Mouse (Mus musculus): ENCODE measurements at regions not wholly inside any gene's neighbourhood (a gene's known extent, or its start where the extent isn't known, plus 50 kb on each side); places are given as distances from the start of the nearest gene placed in this dataset.

GRCm38 (mm10) chr7:70016611-70017010 is 349.9 kb downstream of the Nr2f2 start:
- TF ChIP-seq TAL1 (IDR thresholded peaks at IDR 0.05; ENCODE audit: low read length) (no peak), GATA1 (IDR thresholded peaks at IDR 0.05; ENCODE audit: low read length) (no peak)
- no peak overlapping the region for H3K4me3 ChIP-seq (replicated peaks)
- no peaks in the 10 kb centered on the region for H3K27me3 ChIP-seq (ENCODE audit: control insufficient read depth)
- no peaks in the 10 kb centered on the region for H3K36me3 ChIP-seq (ENCODE audit: control insufficient read depth)
- H3K4me1 ChIP-seq (ENCODE audit: control insufficient read depth) = no peaks in the 10 kb centered on the region
- H3K9me3 ChIP-seq (ENCODE audit: control insufficient read depth, low read length) = peaks cover 5% of the 10 kb centered on the region

DNA sequence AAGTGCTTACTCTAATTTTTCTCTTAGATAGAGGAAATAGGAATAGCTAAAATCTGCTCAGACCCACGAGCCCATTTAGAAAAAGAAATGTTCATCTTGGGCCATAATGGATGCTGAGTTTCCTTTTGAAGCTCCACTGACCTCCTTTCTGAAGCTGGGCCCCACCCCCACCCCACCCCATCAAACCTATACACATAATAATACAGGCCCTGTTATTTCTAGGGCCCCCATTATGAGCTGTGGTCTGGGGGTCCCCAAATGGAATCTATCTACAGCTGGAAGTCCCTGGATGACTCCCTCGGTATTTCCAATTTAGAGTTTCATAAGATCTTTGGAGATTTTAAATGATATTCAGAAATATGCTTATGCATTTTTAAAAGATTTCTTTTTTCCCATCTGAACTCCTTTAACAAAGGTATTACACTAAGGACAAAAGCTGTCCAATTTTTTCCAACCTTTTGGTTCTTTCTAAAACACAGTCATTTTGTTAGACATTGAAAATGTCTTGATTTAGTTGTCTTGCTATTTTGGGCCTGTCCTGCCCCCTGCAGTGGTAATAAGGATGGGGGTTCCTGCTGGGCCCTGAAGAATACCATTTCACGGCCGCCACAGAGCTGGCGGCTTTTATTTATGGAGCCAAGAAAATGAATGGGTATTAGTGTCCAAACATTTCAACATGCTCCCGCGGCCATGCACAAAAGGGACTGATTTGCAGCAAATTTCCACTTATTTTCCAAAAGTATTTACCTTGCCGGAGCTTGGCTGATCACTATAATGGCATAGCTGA is 363.1 kb downstream of the Nr2f2 start:
- Histone ChIP-seq H3K9me3 (ENCODE audit: control insufficient read depth, low read length) (peaks cover 8% of the 10 kb centered on the region), H3K4me3 (replicated peaks) (no peak overlapping the region), H3K27me3 (ENCODE audit: control insufficient read depth) (no peaks in the 10 kb centered on the region), H3K36me3 (ENCODE audit: control insufficient read depth) (no peaks in the 10 kb centered on the region), H3K4me1 (ENCODE audit: control insufficient read depth) (no peaks in the 10 kb centered on the region)
- TF ChIP-seq GATA1 (IDR thresholded peaks at IDR 0.05; ENCODE audit: low read length) (no peak), TAL1 (IDR thresholded peaks at IDR 0.05; ENCODE audit: low read length) (no peak)

GRCm38 (mm10) chr7:69998756-69999155 is 367.8 kb downstream of the Nr2f2 start:
- TF ChIP-seq GATA1 (IDR thresholded peaks at IDR 0.05; ENCODE audit: low read length) = no peak
- no peak for TF ChIP-seq TAL1 (IDR thresholded peaks at IDR 0.05; ENCODE audit: low read length)
- Histone ChIP-seq H3K36me3 (ENCODE audit: control insufficient read depth) (no peaks in the 10 kb centered on the region), H3K4me3 (replicated peaks) (no peak overlapping the region), H3K27me3 (ENCODE audit: control insufficient read depth) (no peaks in the 10 kb centered on the region), H3K9me3 (ENCODE audit: control insufficient read depth, low read length) (peaks cover 4% of the 10 kb centered on the region), H3K4me1 (ENCODE audit: control insufficient read depth) (no peaks in the 10 kb centered on the region)

GRCm38 (mm10) chr7:69994540-69995303 is 371.8 kb downstream of the Nr2f2 start:
- Histone ChIP-seq H3K4me3 (replicated peaks) (no peak overlapping the region), H3K9me3 (ENCODE audit: control insufficient read depth, low read length) (peaks cover 4% of the 10 kb centered on the region), H3K36me3 (ENCODE audit: control insufficient read depth) (no peaks in the 10 kb centered on the region), H3K27me3 (ENCODE audit: control insufficient read depth) (no peaks in the 10 kb centered on the region), H3K4me1 (ENCODE audit: control insufficient read depth) (no peaks in the 10 kb centered on the region)
- TF ChIP-seq TAL1 (IDR thresholded peaks at IDR 0.05; ENCODE audit: low read length) = no peak
- no peak for TF ChIP-seq GATA1 (IDR thresholded peaks at IDR 0.05; ENCODE audit: low read length)

- TF ChIP-seq GATA1 (IDR thresholded peaks at IDR 0.05; ENCODE audit: low read length) = no peak
- TF ChIP-seq TAL1 (IDR thresholded peaks at IDR 0.05; ENCODE audit: low read length) = no peak
- Histone ChIP-seq H3K27me3 (ENCODE audit: control insufficient read depth) (no peaks in the 10 kb centered on the region), H3K4me1 (ENCODE audit: control insufficient read depth) (no peaks in the 10 kb centered on the region), H3K9me3 (ENCODE audit: control insufficient read depth, low read length) (peaks cover 4% of the 10 kb centered on the region), H3K36me3 (ENCODE audit: control insufficient read depth) (no peaks in the 10 kb centered on the region), H3K4me3 (replicated peaks) (no peak overlapping the region)
These were observed 373.9 kb downstream of the Nr2f2 start for GRCm38 (mm10) chr7:69992383-69993327.

GRCm38 (mm10) chr7:69991982-69992381 is 374.6 kb downstream of the Nr2f2 start:
- no peaks in the 10 kb centered on the region for H3K36me3 ChIP-seq (ENCODE audit: control insufficient read depth)
- H3K4me1 ChIP-seq (ENCODE audit: control insufficient read depth) = no peaks in the 10 kb centered on the region
- H3K27me3 ChIP-seq (ENCODE audit: control insufficient read depth) = no peaks in the 10 kb centered on the region
- peaks cover 4% of the 10 kb centered on the region for H3K9me3 ChIP-seq (ENCODE audit: control insufficient read depth, low read length)
- no peak for TF ChIP-seq TAL1 (IDR thresholded peaks at IDR 0.05; ENCODE audit: low read length)
- no peak for TF ChIP-seq GATA1 (IDR thresholded peaks at IDR 0.05; ENCODE audit: low read length)
- no peak overlapping the region for H3K4me3 ChIP-seq (replicated peaks)

DNA sequence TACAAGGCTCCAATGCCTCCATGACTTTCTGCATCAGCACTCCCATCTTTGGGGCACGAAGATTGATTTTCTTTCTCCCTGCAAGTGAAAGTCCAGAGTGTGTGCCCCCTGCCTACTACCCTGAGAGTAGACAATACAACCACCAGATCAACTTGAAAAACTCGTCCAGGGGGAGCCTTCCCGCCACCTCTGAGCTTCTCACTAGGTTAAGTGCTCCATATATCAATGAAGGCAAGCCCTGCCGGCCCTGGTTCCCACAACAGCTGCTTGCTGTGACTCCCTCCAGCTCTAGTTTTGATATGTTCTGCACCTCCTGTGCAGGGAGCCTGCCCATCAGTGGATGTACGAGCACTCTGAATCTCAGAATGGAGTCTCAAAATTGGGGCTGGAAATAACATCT is 377.8 kb downstream of the Nr2f2 start:
- no peak for TF ChIP-seq GATA1 (IDR thresholded peaks at IDR 0.05; ENCODE audit: low read length)
- Histone ChIP-seq H3K4me3 (replicated peaks) (no peak overlapping the region), H3K27me3 (ENCODE audit: control insufficient read depth) (no peaks in the 10 kb centered on the region), H3K9me3 (ENCODE audit: control insufficient read depth, low read length) (no peaks in the 10 kb centered on the region), H3K4me1 (ENCODE audit: control insufficient read depth) (no peaks in the 10 kb centered on the region), H3K36me3 (ENCODE audit: control insufficient read depth) (no peaks in the 10 kb centered on the region)

GRCm38 (mm10) chr7:69981301-69981700 is 385.2 kb downstream of the Nr2f2 start:
- no peak for TF ChIP-seq TAL1 (IDR thresholded peaks at IDR 0.05; ENCODE audit: low read length)
- no peak for TF ChIP-seq GATA1 (IDR thresholded peaks at IDR 0.05; ENCODE audit: low read length)
- H3K4me3 ChIP-seq (replicated peaks) = no peak overlapping the region
- H3K36me3 ChIP-seq (ENCODE audit: control insufficient read depth) = no peaks in the 10 kb centered on the region
- no peaks in the 10 kb centered on the region for H3K4me1 ChIP-seq (ENCODE audit: control insufficient read depth)
- no peaks in the 10 kb centered on the region for H3K27me3 ChIP-seq (ENCODE audit: control insufficient read depth)
- no peaks in the 10 kb centered on the region for H3K9me3 ChIP-seq (ENCODE audit: control insufficient read depth, low read length)

Data from erythroblast, embryonic 14.5 days (primary cell).